Mouse (Mus musculus) heart, postnatal 4 days (tissue): ENCODE data around the gene Uvrag. TPM values are rescaled to one million over a fixed set of nuclear protein-coding genes. Genes with fewer than 3 reads are reported as not detected.
A peak's percentile ranks its signal among the peaks of the same experiment; 100 is the strongest.

Experiments used
- DNase-seq: peaks from one replicate; pipeline ENCODE4 v3.0.0; 2021
- total RNA-seq, 2 experiments: library from RNA; stranded (reverse); gene quantifications; 2 replicates each; pipeline ENCODE4 v1.2.3; 2021

The Uvrag gene
- total RNA-seq, 2 experiments from 2014 or later: 33.2 to 34.5 TPM

DNA sequence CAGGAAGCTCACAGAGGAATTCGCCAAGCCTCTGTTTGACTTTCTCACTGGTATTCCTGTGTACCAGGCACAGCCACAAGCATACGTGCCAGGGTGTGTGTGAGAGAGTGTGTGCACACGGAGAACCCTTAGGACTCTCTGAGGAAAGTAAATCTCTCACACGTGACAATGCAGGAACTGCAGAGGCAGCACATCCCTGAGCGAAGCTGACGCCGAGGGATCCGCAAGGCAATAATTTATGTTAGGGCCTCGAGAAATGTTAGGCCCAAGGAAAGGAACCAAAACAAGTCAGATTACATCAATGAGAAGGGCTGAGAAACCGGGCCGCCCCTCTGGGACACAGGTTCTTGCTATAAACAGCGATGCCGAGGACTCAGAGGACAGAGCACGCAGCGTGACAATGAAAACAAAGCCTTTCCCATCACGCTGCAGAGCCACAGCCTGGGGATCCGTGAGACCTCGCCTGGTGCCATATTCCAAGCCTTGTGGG lies 216.5 kb downstream of the Uvrag start:
- DNase-seq: no peak

DNA sequence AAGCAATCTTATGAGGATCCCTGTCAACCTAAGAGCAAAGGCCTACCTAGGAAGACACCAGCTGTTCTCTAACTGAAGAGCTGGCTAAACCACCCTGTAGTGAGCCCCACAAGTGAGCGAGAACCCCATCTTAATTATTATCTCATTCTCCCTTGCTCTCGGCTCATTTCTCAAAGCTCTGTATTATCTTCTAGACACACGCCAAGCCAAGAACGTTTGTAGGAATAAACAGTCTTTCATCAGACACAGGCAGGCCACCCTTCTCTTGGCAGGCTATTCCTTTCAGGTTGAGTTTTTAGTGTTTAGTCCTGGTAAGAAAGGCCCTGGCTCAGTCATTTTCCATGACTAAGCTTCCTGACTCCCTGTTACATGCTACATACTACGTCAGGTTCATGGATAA lies 218.0 kb downstream of the Uvrag start:
- DNase-seq: no peak

DNA sequence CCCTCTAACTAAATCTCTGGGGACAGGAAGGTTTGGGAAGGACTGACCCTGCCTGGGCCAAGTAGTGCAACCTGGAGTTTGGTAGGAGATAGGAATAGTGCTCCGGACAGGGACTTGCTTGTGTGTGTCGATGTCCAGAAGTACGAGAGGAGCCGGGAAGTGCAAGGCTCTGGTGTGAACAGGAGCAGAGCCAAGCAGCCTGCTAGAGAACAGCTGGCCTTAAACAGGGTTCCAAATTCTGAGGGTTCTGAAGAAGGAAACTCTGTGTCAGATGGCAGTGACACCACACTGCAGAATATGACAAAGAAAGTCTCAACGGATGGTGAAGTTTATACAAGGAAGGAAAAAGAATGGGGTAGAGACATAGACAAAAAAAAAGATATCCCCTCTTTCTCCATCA lies 223.5 kb downstream of the Uvrag start:
- peak; percentile 38 for DNase-seq

DNA sequence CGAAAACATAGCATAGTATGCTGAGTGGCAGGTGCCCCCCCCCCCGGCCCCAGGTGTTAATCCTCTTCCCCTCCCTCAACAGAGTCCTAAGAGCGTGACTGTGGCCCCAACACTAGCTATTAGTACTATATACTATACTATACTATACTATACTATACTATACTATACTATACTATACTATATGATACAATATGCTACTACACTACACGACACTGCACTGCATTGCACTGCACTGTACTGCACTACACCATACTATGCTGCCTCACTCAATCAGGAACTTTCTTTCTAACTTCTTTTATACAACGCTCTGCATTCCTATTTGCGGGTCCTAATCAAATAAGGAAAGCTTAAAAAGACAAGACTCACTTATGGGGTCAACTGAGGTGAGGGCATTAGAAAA lies 224.4 kb downstream of the Uvrag start:
- no peak for DNase-seq

DNA sequence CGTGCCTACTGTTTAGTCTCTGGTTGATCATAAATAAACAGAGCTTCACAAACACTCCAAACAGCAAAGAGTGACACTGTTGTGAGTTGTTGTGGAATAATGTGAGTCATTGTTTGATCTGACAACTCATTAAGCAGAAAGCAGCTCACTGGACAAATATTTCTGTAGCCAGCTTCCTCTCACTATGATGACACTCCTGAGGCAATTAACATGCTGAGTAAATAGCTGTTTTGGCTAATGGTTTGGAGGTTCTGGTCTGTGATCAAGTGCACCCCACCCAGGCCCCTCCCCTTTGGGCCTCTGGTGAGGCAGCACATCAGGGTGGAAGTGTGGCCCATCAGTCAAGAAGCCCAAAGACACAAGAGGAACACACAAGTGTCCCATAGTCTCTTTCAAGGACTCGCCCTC lies 228.0 kb downstream of the Uvrag start:
- DNase-seq: no peak

DNA sequence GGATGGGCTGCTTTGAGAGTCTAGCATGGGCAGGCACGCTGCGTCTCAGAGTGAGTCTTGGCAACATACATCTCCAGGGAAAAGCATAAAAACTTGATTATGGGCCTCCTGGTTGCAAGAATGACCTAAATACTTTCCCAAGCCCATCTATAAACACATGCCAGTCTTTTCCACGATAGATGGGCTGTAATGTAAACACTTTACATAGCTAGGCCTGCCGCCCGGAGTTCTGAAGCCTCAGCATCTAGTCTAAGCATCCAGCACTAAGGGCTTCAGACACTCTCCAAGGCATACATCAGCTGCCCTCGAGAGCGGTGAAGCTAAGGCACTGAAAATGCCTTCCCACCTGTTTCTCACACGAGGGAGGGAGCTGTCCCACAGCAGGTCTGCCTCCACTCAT lies 229.7 kb downstream of the Uvrag start:
- DNase-seq: no peak

DNA sequence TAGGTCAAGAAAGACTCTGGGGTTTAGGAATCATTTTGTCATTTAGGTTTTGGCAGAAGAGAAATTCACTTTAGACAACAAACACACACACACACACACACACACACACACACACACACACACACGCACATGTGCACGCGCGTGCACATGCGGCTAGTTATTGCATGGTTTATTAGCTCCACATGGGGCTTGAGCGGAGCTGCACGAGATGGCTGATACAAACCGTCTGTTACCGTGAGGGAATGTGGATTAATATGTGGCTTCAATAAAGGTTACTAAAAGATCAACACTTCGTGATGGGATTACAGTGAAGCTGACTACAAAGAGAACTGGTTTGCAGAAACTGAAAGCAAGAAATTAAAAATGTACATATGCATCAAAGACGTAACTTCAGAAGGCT lies 230.2 kb downstream of the Uvrag start:
- no peak for DNase-seq

DNA sequence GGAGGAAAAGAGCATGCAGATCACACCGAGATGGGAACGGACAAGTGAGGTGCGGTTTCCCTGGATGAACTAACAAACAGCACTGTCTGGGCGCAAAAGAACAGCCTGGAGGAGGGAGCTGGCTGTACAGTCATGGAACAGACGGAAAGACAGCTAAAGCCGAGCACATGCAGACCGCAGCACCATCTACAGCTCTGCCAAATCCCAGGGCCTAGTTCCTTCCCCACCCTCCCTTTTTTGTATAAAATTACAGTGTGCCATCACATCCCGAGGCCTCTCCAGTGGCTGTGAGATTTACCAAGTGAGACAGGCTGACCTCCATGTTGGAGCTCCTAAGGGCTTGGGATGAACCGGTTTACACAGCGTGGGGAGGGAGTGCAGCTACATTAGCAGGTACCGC lies 230.8 kb downstream of the Uvrag start:
- DNase-seq: no peak

DNA sequence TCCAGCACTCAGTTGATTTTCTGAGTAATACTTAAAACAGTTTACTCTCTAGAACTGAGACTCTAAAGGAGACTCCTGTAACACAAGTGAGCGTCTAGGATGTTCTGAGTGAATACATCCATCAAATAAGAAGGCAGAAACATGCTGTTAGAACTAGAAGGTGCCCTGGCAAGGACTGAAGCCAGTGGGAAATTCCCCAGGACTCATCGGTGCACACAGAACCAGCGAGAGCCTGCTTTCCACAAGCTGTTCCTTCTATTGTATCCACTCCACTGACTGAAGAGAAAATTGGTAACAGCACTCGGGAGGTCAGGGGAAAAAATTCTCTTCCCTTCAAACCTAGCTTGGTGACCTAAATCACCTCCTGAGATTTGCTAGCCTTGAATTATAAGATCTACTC lies 233.5 kb downstream of the Uvrag start:
- no peak for DNase-seq

DNA sequence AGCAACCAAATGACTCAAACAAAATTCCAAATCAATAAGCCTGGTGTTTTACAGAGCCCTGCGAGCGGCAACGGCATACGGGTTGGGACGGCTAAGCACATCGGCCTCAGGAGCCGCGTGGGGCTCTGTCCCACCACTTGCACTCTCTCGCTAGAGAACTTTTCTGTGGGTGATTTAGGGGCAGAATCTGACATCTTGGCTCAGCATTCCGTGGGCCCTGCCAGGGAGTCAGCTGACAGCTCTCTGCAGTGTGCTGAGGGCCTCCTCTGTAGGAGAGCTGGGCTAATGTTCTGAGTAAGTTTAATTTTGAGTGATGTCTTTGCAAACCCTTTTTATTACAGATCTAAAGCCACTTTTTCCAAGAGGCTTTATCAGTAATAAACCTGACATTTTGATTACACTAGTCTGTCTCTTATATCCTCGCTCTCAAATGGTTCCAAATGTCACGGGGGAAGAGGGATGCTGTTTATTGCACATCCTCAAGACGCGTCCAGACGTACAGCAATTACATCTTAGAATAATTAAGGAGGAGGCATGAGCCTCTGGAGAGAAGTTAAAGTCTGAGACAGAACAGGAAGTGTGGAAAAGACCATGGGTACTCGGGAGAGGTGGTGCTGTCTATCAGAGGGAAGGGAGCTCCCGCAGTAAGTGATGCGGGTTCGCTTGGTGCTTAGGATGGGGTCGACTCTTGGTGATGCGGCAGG lies 236.1 kb downstream of the Uvrag start:
- peak; percentile 32 for DNase-seq

DNA sequence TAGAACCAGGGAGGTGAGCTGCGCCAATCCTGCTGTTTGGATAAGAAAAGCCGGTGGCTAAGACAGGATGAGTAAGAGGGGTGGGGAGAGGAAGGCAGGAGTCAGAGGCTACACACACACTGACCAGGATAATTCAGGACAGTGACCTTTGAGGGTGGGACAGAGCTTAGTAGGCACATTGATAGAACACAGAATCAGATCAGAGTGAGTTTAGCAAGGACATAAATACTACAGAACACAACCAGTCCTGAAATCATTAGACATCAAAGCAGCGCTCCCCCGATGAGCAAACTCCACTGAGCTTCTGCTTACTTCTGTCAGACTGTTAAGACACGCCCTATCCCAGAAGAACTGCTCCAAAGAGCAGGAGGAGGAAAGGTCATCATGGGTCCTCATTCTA lies 237.1 kb downstream of the Uvrag start:
- no peak for DNase-seq

DNA sequence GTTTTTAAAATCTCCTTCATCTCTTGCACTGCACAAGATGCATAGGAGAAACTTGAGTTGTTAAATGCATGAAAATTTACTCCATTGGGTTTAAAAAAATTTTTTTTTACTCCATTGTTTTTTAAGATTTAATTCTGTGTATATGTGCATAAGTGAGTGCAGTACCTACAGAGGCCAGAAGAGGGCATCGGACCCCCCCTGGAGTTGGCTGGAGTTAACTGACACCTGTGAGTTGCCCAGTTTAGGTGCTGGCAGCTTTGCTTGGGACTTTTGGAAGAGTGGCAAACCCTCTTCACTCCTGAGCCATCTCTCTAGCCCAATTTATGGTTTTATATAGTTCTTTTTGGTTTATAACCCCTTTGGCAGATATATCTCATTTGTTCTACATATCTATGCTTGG lies 239.8 kb downstream of the Uvrag start:
- no peak for DNase-seq

DNA sequence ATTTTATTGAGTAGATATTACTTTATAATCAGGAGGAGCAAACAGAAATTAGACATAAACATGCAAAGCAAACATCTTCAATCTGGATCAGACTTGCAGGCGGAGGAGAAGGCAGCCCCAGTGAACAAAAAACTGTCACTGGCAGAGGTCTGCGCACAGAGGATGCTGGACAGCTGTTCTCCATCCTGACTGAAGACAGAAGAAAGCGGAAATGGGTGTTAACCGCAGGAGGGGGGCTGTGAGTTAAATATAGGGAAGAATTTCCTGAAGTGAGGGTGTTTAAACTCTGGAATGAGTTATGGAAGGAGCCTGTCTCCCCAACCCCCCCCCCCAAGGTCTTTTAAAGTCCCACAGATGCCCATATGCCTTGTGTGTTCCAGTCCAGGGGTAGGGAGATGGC lies 241.1 kb downstream of the Uvrag start:
- peak; percentile 55 for DNase-seq

DNA sequence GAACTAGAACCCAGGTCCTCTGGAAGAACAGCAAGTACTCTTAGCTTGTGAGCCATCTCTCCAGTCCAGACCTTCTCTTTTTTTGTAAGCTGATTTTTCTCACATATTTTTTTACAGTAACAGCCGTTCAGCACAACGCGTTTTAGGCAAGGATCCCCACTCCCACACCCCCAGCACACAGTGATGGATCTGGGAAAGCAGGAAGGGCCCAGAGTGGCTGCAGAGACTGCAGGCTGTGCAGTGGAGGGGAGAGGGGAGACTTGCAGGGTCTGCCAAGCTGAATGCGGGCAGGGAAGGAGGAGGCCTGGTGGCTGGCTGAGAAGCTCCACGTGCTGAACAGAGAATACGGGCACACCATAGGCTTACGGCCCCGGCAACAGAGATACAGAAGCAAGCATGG lies 243.6 kb downstream of the Uvrag start:
- no peak for DNase-seq

DNA sequence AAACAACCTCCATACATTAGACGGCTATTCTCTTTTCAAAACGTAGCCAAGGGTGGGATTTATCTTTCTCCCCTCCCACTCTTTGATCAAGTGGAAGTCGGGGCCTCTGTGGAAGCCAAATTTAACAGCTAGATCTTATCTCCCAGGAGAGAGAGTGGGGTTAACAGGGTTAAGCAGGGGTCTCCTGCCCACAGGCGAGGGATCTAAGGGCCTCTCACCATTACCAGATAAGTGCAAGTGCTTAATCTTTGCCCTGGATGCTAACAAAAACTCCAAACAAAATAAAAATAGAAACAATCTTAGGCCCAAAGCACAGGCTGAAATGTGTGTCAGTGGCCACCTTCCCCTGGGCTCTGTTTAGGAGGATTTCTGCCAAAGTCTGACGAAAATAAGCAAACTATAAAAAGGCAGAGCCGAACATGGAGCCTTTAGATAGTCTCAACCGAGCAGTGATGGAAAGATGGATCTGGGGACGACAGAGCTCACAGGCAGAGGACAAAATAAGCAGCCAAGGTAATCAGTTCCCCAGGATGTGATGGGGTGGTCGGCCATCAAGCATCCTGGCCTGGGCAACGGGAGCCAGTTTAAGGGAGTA lies 245.3 kb downstream of the Uvrag start:
- DNase-seq: no peak

DNA sequence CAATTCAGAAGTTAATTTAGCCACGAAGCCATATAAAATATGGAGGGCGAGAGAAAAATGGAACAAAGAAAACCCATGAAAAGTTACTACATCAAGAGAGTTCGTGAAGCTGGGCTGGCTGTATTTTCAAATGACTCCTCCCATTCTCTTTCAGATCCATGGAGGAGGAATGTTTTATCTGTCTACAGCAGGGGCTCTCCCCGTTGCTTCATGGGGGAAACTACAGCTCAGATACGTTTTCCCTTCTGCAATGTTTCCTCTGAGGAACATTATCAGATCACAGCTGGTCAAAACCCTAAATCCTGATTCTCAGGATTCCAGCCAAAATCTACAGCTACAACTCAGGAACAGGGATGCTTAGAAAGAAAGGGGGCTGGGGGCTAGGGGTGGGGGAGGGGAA lies 246.2 kb downstream of the Uvrag start:
- no peak for DNase-seq

DNA sequence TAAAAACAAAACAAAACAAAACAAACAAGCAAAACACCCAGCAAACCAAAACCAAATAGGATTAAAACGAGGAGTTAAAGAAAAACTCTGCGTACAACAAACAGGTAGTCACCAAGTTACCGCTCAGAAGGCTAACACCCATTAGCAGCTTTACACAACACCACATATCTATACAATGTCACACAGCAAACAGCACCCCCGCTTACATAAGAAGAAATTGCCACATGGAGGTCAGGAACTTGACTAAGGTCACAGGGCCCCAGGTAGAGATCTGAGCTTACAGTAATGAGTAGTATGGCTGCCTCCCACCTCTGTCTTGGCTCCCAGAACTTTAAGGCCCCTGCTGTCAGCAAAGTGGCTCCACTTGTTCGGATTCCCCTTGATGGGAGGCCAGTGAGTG lies 246.6 kb downstream of the Uvrag start:
- DNase-seq: no peak

DNA sequence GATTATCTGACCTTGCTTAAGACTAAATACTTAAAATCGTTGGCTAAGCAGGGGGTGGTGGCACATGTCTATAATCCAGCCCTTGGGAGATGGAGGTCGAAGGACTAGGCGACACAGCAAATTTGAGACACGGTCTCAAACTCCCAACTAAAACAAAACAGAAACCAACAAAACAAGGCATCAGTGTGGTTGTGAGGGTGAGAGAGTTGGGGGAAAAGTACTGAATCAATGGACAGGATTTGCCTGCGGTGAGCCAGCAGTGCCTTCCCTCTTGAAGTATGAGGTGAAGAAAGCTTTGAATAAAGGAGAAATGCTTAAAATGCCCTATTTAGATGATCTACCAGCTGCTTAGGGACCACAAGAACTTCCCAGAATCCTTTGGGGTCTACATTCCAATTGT lies 247.8 kb downstream of the Uvrag start:
- no peak for DNase-seq

DNA sequence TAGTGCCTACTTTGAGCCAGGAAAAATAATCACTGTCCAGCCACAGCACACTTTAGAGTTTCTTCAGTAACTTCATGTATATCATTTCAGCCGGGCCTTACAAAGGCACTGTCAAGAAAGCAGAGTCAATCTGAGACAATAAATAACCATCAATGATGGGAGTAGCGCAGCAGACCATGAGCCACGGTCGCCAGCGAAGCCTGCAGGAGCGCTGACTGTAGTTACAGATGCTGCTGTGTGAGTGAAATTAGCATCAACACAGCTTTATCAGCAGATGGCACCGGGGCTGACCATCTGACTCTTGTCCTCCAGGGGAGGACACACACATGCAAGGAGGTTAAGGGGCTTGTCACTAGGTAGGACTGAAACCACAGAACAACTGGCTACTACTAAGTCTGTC lies 251.7 kb downstream of the Uvrag start:
- no peak for DNase-seq

DNA sequence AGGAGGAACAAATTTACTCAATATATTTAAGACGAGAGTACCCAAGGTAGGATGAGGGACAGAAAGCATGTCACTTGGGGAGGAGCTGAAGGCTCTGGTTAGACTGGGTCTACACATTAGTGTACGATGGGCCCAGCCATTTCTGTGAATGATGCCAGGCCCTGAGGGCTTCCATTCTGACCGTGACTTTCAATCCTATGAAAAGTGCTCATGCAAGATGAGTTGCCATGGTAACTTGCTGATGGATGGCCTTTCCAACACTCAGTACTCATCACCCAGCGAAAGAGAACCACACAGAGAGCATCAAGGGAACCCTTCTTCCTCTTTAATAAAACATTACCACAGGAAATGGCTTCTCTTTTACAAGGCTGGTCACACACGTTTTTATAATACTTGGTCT lies 252.1 kb downstream of the Uvrag start:
- no peak for DNase-seq

DNA sequence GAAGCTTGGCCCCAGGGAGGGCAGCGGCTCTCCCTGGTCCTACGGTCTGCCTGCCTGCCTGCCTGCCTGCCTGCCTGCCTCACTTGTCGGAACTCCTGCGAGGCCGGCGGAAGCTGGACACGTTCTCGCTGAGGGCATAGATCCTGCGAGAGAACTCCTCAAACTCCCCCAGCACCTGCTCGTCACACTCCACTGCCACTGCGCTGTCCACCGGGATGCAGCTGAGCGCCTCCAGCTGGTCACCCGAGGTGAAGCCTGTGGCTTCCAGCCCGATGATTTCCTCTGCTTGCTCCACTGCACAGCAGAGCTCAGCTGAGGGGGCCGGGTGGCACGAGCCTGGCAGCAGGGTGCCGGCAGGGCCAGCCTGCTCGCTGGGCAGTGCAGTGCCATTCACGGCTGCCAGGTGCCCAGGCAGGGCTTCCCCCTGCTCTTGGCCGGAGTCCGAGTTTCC lies 253.1 kb downstream of the Uvrag start:
- DNase-seq: no peak

DNA sequence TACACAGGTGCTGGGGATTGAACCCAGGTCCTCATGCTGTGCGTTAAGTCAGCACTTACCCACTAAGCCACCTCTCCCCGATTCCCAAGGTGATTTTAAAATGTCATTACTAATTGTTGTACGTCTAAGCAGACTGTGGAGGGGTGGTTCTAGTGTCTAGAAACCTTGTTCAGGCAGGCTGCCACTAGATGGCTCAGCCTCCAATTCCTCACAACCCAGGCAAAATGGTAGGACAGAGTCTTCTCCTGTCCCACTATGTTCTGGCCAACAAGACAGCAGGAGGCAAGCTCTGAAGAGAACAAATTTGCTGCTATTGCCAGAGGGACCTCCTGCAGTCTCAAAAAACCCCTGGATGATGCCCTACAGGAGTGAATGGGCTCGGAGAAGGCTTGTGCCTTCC lies 259.1 kb downstream of the Uvrag start:
- DNase-seq: no peak

DNA sequence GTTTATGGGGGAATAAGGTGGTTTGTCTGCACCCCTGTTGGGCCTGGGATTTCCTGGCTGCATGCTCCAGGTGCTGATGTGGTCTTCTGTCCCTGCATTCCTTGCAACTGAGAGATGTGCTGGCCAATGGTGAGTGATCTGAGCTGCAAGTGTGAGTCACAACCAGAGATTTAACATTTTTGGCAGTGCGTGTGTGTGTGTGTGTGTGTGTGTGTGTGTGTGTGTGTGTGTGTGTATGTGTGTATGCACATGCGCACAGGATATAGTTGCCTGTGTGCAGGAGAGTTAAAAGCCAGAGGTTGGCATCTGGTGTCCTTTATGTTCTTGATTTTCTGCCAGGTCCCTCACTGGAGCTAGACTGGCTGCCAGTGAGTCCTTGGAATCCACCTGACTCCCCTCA lies 261.8 kb downstream of the Uvrag start:
- DNase-seq: no peak

DNA sequence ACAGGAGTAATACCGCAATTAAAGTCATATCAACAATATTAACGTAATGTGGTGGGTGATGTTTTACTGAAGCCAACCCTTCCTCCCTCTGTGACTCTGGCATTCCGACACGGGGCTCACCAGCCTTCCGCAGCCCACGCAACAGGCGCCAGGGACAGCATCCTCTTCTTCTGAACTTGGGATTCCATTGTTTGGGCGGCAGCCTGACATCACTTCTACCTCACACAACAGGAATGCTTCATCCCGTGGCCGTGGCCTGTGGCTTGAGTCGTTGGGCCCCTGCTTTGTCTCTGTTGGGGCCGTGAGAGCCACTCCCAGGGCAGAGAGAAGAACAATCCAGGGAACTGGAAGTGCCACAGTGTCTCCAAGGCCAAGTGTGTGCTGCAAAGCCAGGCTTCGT lies 264.8 kb downstream of the Uvrag start:
- peak; percentile 46 for DNase-seq
